Mouse (Mus musculus) inflammation-experienced regulatory T-cells (primary cell): ENCODE measurements around the gene Rab13. TPM values are rescaled to one million over a fixed set of nuclear protein-coding genes. Genes with fewer than 3 reads are reported as not detected.

ENCODE experiments used
- polyA plus RNA-seq, 2 experiments: library from polyadenylated mRNA; unstranded; fragments of 100-300 nt; shearing (Covaris generic); gene quantifications; one replicate each; pipeline ENCODE4 v1.2.1; 2017

Rab13 gene
- polyA plus RNA-seq, result 1 to 10 TPM in 1 of 2 experiments, under 1 TPM in 1; 0.28 to 1.3 TPM

GRCm38 (mm10) chr3:90213377-90213866 is at the start of gene Rab13, which contains the start of gene Rps27:
TSS of gene Rab13 (plus strand) at chr3:90213695.
TSS of gene Rps27 (minus strand) at chr3:90213651.

GRCm38 (mm10) chr3:90231507-90232333 is 18.2 kb downstream of the Rab13 start, which contains the start of gene Jtb:
TSS of gene Jtb (plus strand) at chr3:90231597.

GRCm38 (mm10) chr3:90242984-90243775 is 29.7 kb downstream of the Rab13 start, which contains the start of gene Creb3l4:
TSS of gene Creb3l4 (minus strand) at chr3:90243512.

GRCm38 (mm10) chr3:90247960-90248745 is 34.7 kb downstream of the Rab13 start, which contains the start of gene Slc39a1:
TSS of gene Slc39a1 (plus strand) at chr3:90248172.

GRCm38 (mm10) chr3:90253653-90254418 is 40.3 kb downstream of the Rab13 start, which contains the start of gene Crtc2:
TSS of gene Crtc2 (plus strand) at chr3:90254163.

GRCm38 (mm10) chr3:90265034-90265931 is 51.8 kb downstream of the Rab13 start, which contains the start of gene Dennd4b:
TSS of gene Dennd4b (plus strand) at chr3:90265185.

Other genes with a start within 250 kb of the Rab13 start
- 10 to 100 TPM; 97.9 to 98.2 TPM for gene Hax1, start 214.9 kb upstream of the Rab13 start, polyA plus RNA-seq
- 100 to 1,000 TPM; 136 to 148 TPM for gene 4933434E20Rik, start 162.1 kb upstream of the Rab13 start, polyA plus RNA-seq
- gene Ubap2l, start 161.1 kb upstream of the Rab13 start, polyA plus RNA-seq, result 100 to 1,000 TPM; 178 to 194 TPM
- gene Tpm3, start 141.0 kb upstream of the Rab13 start, polyA plus RNA-seq, result 100 to 1,000 TPM; 802 to 914 TPM
- gene Nup210l, start 109.6 kb upstream of the Rab13 start, polyA plus RNA-seq, result under 1 TPM; 0.25 to 0.93 TPM
- 1,000 to 10,000 TPM; 1,816 to 2,019 TPM for gene Rps27, start within 50 bp of the Rab13 start, polyA plus RNA-seq
- gene Jtb, start 17.9 kb downstream of the Rab13 start, polyA plus RNA-seq, result 100 to 1,000 TPM; 155 to 161 TPM
- under 1 TPM; 0.11 to 0.97 TPM for gene Creb3l4, start 29.8 kb downstream of the Rab13 start, polyA plus RNA-seq
- 1 to 10 TPM; 1.7 to 2.8 TPM for gene Slc39a1, start 34.5 kb downstream of the Rab13 start, polyA plus RNA-seq
- gene Crtc2, start 40.5 kb downstream of the Rab13 start, polyA plus RNA-seq, result 100 to 1,000 TPM; 104 to 113 TPM
- 10 to 100 TPM; 45.9 to 50.2 TPM for gene Dennd4b, start 51.5 kb downstream of the Rab13 start, polyA plus RNA-seq
- gene Gatad2b, start 79.5 kb downstream of the Rab13 start, polyA plus RNA-seq, result 10 to 100 TPM in 1 of 2 experiments, 1 to 10 TPM in 1; 7.6 to 10.6 TPM
- under 1 TPM; 0.08 to 0.33 TPM for gene Slc27a3, start 176.2 kb downstream of the Rab13 start, polyA plus RNA-seq
- 10 to 100 TPM; 32.8 to 39.6 TPM for gene Ints3, start 219.9 kb downstream of the Rab13 start, polyA plus RNA-seq